Mouse (Mus musculus) heart, embryonic 14.5 days (tissue): ENCODE data around the gene Ccdc91. TPM values are rescaled to one million over a fixed set of nuclear protein-coding genes. Genes with fewer than 3 reads are reported as not detected.

Source experiments
- ATAC-seq: fragments of 200-750 bp; cut with Nextera tagmentation; 2 replicates; pipeline ENCODE4 v1.8.0; 2017; ENCODE audit warnings: low read depth, moderate TSS enrichment; ENCODE audit not compliant: insufficient number of reproducible peaks, insufficient read depth, low FRiP score
- H3K27ac ChIP-seq, 2 experiments: fragments of 200-500 bp in 1 of 2; fragments of 300-500 bp in 1 of 2; sonication (generic) in 1 of 2; replicated peaks in 1 of 2; 2 replicates each; pipeline ENCODE4 v1.5.1; 2012 to 2014; ENCODE audit warnings: low read depth in 2 of 2, low read length in 2 of 2, control low read depth in 1 of 2, mild to moderate bottlenecking in 1 of 2, mixed read lengths in 1 of 2; ENCODE audit not compliant: control insufficient read depth in 1 of 2, insufficient read depth in 1 of 2
- H3K27me3 ChIP-seq: fragments of 300-500 bp; sonication (generic); 2 replicates; pipeline ENCODE4 v1.6.1; 2014; ENCODE audit warnings: mild to moderate bottlenecking, low read length, control low read depth; ENCODE audit not compliant: control insufficient read depth, insufficient read depth
- H3K36me3 ChIP-seq: fragments of 300-500 bp; sonication (generic); 2 replicates; pipeline ENCODE4 v1.6.1; 2014; ENCODE audit warnings: mild to moderate bottlenecking, control low read depth, low read length, mixed read lengths; ENCODE audit not compliant: control insufficient read depth, insufficient read depth
- H3K4me1 ChIP-seq, 2 experiments: fragments of 200-500 bp in 1 of 2; fragments of 300-500 bp in 1 of 2; sonication (generic) in 1 of 2; 2 replicates each; pipeline ENCODE4 v1.6.1; 2012 to 2014; ENCODE audit warnings: low read length in 2 of 2, control low read depth in 1 of 2, mixed read lengths in 1 of 2; ENCODE audit not compliant: control insufficient read depth in 2 of 2, insufficient read depth in 2 of 2
- H3K4me2 ChIP-seq: fragments of 300-500 bp; sonication (generic); 2 replicates; pipeline ENCODE4 v1.6.1; 2014; ENCODE audit warnings: mild to moderate bottlenecking, low read length
- H3K4me3 ChIP-seq, 2 experiments: fragments of 200-500 bp in 1 of 2; fragments of 300-500 bp in 1 of 2; sonication (generic) in 1 of 2; 2 replicates each; pipeline ENCODE4 v1.5.1; 2012 to 2014; ENCODE audit warnings: low read length in 2 of 2, mild to moderate bottlenecking in 2 of 2, control low read depth in 1 of 2, low read depth in 1 of 2, moderate library complexity in 1 of 2; ENCODE audit not compliant: control insufficient read depth in 1 of 2, insufficient read depth in 1 of 2
- H3K9ac ChIP-seq: fragments of 300-500 bp; sonication (generic); 2 replicates; pipeline ENCODE4 v1.6.1; 2014; ENCODE audit warnings: mild to moderate bottlenecking, low read length
- H3K9me3 ChIP-seq: fragments of 300-500 bp; sonication (generic); 2 replicates; pipeline ENCODE4 v1.6.1; 2016; ENCODE audit warnings: low read length, control low read depth; ENCODE audit not compliant: control insufficient read depth
- WGBS: fragments of 180-500 bp; shearing (Covaris S2); extraction: QIAGEN DNeasy Blood & Tissue Kit; methylation state at CpG from one replicate; pipeline ENCODE4 v1.1.7; 2014; 5-methylcytosine and 5-hydroxymethylcytosine counted together
- polyA plus RNA-seq: library from polyadenylated mRNA; unstranded; fragments of >200 nt; fragmentation: Nextera tagmentation; extraction: Ambion mirVana; gene quantifications from 2 replicates; pipeline ENCODE4 v1.2.1, GENCODE M21; 2014

The Ccdc91 gene
- polyA plus RNA-seq, 1 experiment from 2014 or later = 25.1 TPM

GRCm38 (mm10) chr6:147573137-147573536, 97.5 kb downstream of the Ccdc91 start:
- Histone ChIP-seq H3K9ac (no peak overlapping the region), H3K27ac (no peak overlapping the region), H3K36me3 (no peaks in the 10 kb centered on the region), H3K4me1 (peaks cover 7 to 10% of the 10 kb centered on the region in 2 experiments), H3K4me3 (no peak overlapping the region), H3K9me3 (no peaks in the 10 kb centered on the region), H3K27me3 (no peaks in the 10 kb centered on the region), H3K4me2 (no peak overlapping the region)
- ATAC-seq = no peak
- WGBS = 42% methylated on average over 4 of the region's 4 CpGs

DNA sequence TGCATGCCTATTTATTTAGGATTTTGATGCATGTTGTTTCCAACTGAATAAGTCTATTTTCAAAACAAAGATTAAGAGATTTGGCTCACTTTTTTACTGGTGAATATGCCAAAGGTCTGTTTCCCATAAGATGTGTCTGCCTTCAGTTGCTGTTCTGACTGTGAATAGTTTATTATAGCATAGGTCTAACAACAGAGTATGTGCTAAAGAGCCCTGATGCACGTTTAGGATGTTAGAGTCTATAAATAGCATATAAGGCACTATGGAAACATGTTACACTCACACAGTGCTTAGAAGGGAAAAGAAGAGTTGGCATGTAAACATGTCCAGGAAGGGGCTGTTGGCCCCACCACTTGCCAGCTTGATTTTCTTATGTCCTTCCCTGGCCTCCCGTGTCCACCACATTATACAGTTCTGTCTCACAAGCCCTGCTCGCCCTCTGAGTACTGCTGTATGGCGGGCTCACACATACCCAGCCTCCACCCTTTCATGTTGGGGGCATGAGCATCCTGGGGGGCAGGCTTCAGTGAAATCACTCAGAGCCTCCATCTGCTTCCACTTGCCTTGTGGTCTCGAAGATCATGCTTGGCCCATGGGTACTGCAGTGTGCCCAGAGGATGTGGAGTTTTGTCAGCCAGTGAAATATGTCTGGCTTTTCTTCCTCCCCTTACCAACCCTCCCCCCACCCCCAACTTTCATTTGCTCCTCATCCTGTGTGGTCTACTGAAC, 99.0 kb downstream of the Ccdc91 start:
- Histone ChIP-seq H3K27me3 (no peaks in the 10 kb centered on the region), H3K9ac (no peak overlapping the region), H3K27ac (no peak overlapping the region), H3K4me1 (peaks cover 7 to 10% of the 10 kb centered on the region in 2 experiments), H3K9me3 (no peaks in the 10 kb centered on the region), H3K4me2 (no peak overlapping the region), H3K4me3 (no peak overlapping the region), H3K36me3 (no peaks in the 10 kb centered on the region)
- 61% methylated on average over 5 of the region's 5 CpGs for WGBS
- ATAC-seq = no peak

- Histone ChIP-seq H3K27me3 (no peaks in the 10 kb centered on the region), H3K9me3 (no peaks in the 10 kb centered on the region), H3K9ac (no peak overlapping the region), H3K4me2 (no peak overlapping the region), H3K36me3 (no peaks in the 10 kb centered on the region), H3K27ac (no peak overlapping the region), H3K4me3 (no peak overlapping the region), H3K4me1 (peaks cover 7 to 16% of the 10 kb centered on the region in 2 experiments)
- ATAC-seq = no peak
- 62% methylated on average over 11 of the region's 11 CpGs for WGBS
Observed at GRCm38 (mm10) chr6:147575183-147575784, 99.7 kb downstream of the Ccdc91 start.

DNA sequence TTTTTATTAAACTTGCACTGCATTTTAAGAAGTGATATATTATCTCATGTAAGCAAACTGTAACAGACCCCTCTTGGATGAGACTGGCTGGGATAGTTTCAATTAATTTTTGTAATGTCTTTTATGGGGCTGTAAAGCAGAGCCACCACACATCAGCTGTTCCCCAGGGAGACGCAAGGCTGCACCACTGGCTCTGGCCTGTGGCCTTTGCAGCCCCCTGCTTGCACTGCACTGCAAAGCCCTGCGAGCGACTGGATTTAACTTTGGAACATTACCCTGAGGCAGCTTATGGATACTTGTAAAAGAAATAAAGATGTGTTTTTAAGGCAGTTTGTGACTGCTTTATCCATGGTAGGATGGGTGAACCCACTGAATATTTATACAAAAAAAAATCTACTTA, 112.0 kb downstream of the Ccdc91 start:
- peaks cover 0 to 2% of the 10 kb centered on the region in 2 experiments; a peak in 3 of 4 replicates for H3K4me1 ChIP-seq
- no peak overlapping the region for H3K4me3 ChIP-seq
- H3K9ac ChIP-seq = no peak overlapping the region
- ATAC-seq = no peak
- H3K27ac ChIP-seq = no peak overlapping the region
- 0 out of 2 replicates have a peak, but pooled peaks cover 3% of the 10 kb centered on the region for H3K36me3 ChIP-seq
- H3K9me3 ChIP-seq = no peaks in the 10 kb centered on the region
- H3K4me2 ChIP-seq = no peak overlapping the region
- H3K27me3 ChIP-seq = no peaks in the 10 kb centered on the region
- 84% methylated on average over 3 of the region's 3 CpGs for WGBS

GRCm38 (mm10) chr6:147606666-147607065, 131.0 kb downstream of the Ccdc91 start:
- no peaks in the 10 kb centered on the region for H3K9me3 ChIP-seq
- no peaks in the 10 kb centered on the region for H3K36me3 ChIP-seq
- peaks cover 14 to 20% of the 10 kb centered on the region in 2 experiments for H3K4me1 ChIP-seq
- H3K4me2 ChIP-seq = no peak overlapping the region
- ATAC-seq = no peak
- H3K9ac ChIP-seq = no peak overlapping the region
- no peaks in the 10 kb centered on the region for H3K27me3 ChIP-seq
- H3K27ac ChIP-seq = no peak overlapping the region
- 61% methylated on average over 10 of the region's 10 CpGs for WGBS
- H3K4me3 ChIP-seq = no peak overlapping the region

- no peak overlapping the region for H3K4me2 ChIP-seq
- no peaks in the 10 kb centered on the region for H3K27me3 ChIP-seq
- no peak overlapping the region for H3K27ac ChIP-seq
- WGBS = 35% methylated on average over 6 of the region's 6 CpGs
- H3K9me3 ChIP-seq = no peaks in the 10 kb centered on the region
- H3K9ac ChIP-seq = no peak overlapping the region
- no peak overlapping the region for H3K4me3 ChIP-seq
- no peak for ATAC-seq
- H3K4me1 ChIP-seq = peaks cover 14 to 20% of the 10 kb centered on the region in 2 experiments
- no peaks in the 10 kb centered on the region for H3K36me3 ChIP-seq
Observed at GRCm38 (mm10) chr6:147607613-147608012, 132.0 kb downstream of the Ccdc91 start.

- 0 out of 4 replicates have a peak, but pooled peaks cover 0 to 2% of the 10 kb centered on the region in 2 experiments for H3K4me1 ChIP-seq
- H3K4me3 ChIP-seq = no peak overlapping the region
- H3K9me3 ChIP-seq = no peaks in the 10 kb centered on the region
- ATAC-seq = no peak
- WGBS = 38% methylated on average over 2 of the region's 2 CpGs
- H3K9ac ChIP-seq = no peak overlapping the region
- H3K36me3 ChIP-seq = 0 out of 2 replicates have a peak, but pooled peaks cover 4% of the 10 kb centered on the region
- no peaks in the 10 kb centered on the region for H3K27me3 ChIP-seq
- H3K4me2 ChIP-seq = no peak overlapping the region
- H3K27ac ChIP-seq = no peak overlapping the region
Observed at GRCm38 (mm10) chr6:147615306-147615705, 139.7 kb downstream of the Ccdc91 start.
